10 mouse cellular contexts compared by ENCODE assay signal in the genomic region with DNA sequence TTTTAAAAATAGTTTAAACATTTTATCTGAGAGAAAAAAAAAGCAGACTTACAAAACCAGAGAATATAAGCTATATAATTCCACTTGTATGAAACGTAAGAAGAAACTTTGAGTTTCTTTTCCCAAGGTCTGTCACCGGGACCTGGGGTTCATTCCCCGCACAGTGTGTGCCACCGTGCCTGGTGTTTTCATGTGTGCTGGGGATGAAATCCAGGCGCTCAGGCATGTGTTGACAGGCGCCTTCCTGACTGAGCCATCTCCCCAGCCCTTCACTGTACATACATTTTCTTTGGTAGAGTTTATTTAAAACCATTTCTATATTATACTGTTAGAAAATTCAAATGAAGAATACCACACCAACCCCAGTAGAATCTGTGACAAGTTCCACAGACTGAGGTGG. TPM values are rescaled to one million over a fixed set of nuclear protein-coding genes. Genes with fewer than 3 reads are reported as not detected.
"Had no signal": no experiment of that assay in that cellular context is flagged by ENCODE, and none has a peak within 500 bp of the region (broad histone marks: within the 10 kb centered on the region; RNA-seq: fewer than 3 reads in every experiment).

No protein-coding gene starts in this region.

- H3K4me2 ChIP-seq: limb, embryonic 13.5 days; midbrain, embryonic 13.5 days had no signal

- H3K4me3 ChIP-seq: layer of hippocampus, adult 2 months; limb, embryonic 13.5 days; midbrain, embryonic 13.5 days had no signal

- H3K27me3 ChIP-seq: limb, embryonic 13.5 days; midbrain, embryonic 13.5 days had no signal

- H3K27ac ChIP-seq: layer of hippocampus, adult 2 months; limb, embryonic 13.5 days; liver, embryonic 14.5 days; midbrain, embryonic 13.5 days had no signal

- H3K9ac ChIP-seq: limb, embryonic 13.5 days; liver, embryonic 14.5 days; midbrain, embryonic 13.5 days had no signal

- H3K36me3 ChIP-seq: limb, embryonic 13.5 days; midbrain, embryonic 13.5 days had no signal

- H3K4me1 ChIP-seq: limb, embryonic 13.5 days; midbrain, embryonic 13.5 days had no signal

- DNase-seq: kidney, postnatal 4 days; lung, adult 18-20 months; right cerebral cortex, postnatal 14 days; thymus, postnatal 36 days had no signal

- ATAC-seq: midbrain, embryonic 13.5 days had no signal

- H3K9me3 ChIP-seq: limb, embryonic 13.5 days; midbrain, embryonic 13.5 days had no signal

RNA-seq across cellular contexts. Expression of gene Bbof1, which starts 18.5 kb away (rescaled TPM):
- polyA plus RNA-seq: liver, adult 2 months; small intestine, adult 2 months had no signal
